Mouse (Mus musculus): ENCODE measurements around the gene Dock1. TPM values are rescaled to one million over a fixed set of nuclear protein-coding genes. Genes with fewer than 3 reads are reported as not detected.

Dock1 gene
- polyA plus RNA-seq, 1 experiment, result 2.1 TPM

DNA sequence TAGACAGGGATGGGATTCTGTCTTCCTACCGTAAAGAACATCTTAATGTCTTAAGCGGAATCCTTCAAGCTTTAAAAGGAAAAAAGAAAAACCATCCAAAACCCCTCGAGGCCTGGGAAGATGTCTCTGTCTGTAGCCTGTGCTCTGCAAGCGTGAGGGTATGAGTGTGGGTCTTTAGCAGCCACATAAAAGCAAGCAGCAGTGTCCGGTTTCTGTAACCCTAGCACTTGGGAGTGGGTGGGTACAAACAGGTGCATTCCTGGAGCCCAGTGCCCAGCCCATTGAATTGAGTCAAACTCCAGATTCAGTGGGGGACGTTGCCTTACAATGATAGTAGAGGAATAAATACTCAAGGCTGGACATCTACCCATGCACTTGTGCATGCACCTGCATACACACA is 105.9 kb downstream of the Dock1 start:
- H3K4me3 ChIP-seq (ENCODE audit: extremely low read depth, insufficient read depth, insufficient read length), result no peak overlapping the region
- no peak for TF ChIP-seq CTCF (IDR thresholded peaks at IDR 0.05; ENCODE audit: extremely low read depth, insufficient read depth, insufficient read length, insufficient replicate concordance)
- TF ChIP-seq POLR2A (IDR thresholded peaks at IDR 0.05; ENCODE audit: low read depth, low read length), result no peak
- no peaks in the 10 kb centered on the region for H3K36me3 ChIP-seq (ENCODE audit: control insufficient read depth, insufficient read depth, low read length)
- WGBS, result 89% methylated on average over 6 of the region's 6 CpGs
- no peaks in the 10 kb centered on the region for H3K27me3 ChIP-seq (ENCODE audit: control insufficient read depth, insufficient read depth, low read length)
- DNase-seq (ENCODE audit: low read depth in 1 of 2, low spot score in 2 of 2), result no peak
- H3K27ac ChIP-seq (ENCODE audit: insufficient read depth, low read length), result no peak overlapping the region
- H3K4me1 ChIP-seq (ENCODE audit: control insufficient read depth, insufficient read depth, insufficient read length), result no peaks in the 10 kb centered on the region

DNA sequence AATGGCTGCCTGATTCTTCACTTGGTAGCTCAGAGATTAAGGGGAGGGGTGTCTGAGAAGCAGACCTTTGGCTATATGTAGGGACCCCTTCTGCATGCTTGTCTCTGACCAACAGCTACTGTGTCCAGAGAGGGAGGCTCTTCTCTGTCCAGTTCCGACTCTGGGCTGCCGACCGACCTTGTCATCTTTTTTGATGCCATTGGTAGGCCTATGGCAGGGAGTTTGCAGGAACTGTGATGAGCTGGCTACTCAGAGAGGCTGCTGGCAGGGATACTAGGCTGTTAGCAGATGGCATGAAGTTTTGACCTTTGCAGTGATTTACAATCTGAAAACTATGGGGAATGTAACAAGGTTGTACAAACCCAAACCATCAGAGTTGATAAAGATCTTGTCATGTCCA is 109.3 kb downstream of the Dock1 start:
- H3K4me1 ChIP-seq (ENCODE audit: control insufficient read depth, insufficient read depth, insufficient read length), result no peaks in the 10 kb centered on the region
- 95% methylated on average over 3 of the region's 3 CpGs for WGBS
- no peak overlapping the region for H3K4me3 ChIP-seq (ENCODE audit: extremely low read depth, insufficient read depth, insufficient read length)
- H3K36me3 ChIP-seq (ENCODE audit: control insufficient read depth, insufficient read depth, low read length), result no peaks in the 10 kb centered on the region
- no peak for TF ChIP-seq POLR2A (IDR thresholded peaks at IDR 0.05; ENCODE audit: low read depth, low read length)
- TF ChIP-seq CTCF (IDR thresholded peaks at IDR 0.05; ENCODE audit: extremely low read depth, insufficient read depth, insufficient read length, insufficient replicate concordance), result no peak
- no peaks in the 10 kb centered on the region for H3K27me3 ChIP-seq (ENCODE audit: control insufficient read depth, insufficient read depth, low read length)
- H3K27ac ChIP-seq (ENCODE audit: insufficient read depth, low read length), result no peak overlapping the region
- no peak for DNase-seq (ENCODE audit: low read depth in 1 of 2, low spot score in 2 of 2)

DNA sequence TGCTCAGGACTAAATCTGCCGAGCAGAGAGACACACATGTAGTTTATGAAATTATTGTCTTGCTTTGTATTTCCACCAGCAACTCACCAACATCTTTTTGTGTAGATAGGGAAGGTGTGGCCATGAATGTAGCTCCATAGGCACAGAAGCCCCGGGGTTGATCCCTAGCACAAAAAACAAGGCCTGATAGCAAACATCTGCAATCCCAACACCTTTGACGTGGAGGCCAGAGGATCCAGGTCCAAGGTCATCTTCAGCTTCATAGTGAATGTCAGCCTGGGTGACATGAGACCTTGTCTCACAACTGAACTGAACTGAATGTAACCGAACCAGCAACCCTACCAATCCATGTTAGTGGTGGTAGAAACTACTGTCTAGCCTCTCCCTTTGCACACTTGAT is 116.7 kb downstream of the Dock1 start:
- no peak for DNase-seq (ENCODE audit: low read depth in 1 of 2, low spot score in 2 of 2)
- WGBS, result 89% methylated on average over 4 of the region's 4 CpGs
- H3K4me1 ChIP-seq (ENCODE audit: control insufficient read depth, insufficient read depth, insufficient read length), result no peaks in the 10 kb centered on the region
- TF ChIP-seq CTCF (IDR thresholded peaks at IDR 0.05; ENCODE audit: extremely low read depth, insufficient read depth, insufficient read length, insufficient replicate concordance) (no peak), POLR2A (IDR thresholded peaks at IDR 0.05; ENCODE audit: low read depth, low read length) (no peak)
- H3K4me3 ChIP-seq (ENCODE audit: extremely low read depth, insufficient read depth, insufficient read length), result no peak overlapping the region
- H3K36me3 ChIP-seq (ENCODE audit: control insufficient read depth, insufficient read depth, low read length), result no peaks in the 10 kb centered on the region
- H3K27ac ChIP-seq (ENCODE audit: insufficient read depth, low read length), result no peak overlapping the region
- no peaks in the 10 kb centered on the region for H3K27me3 ChIP-seq (ENCODE audit: control insufficient read depth, insufficient read depth, low read length)

DNA sequence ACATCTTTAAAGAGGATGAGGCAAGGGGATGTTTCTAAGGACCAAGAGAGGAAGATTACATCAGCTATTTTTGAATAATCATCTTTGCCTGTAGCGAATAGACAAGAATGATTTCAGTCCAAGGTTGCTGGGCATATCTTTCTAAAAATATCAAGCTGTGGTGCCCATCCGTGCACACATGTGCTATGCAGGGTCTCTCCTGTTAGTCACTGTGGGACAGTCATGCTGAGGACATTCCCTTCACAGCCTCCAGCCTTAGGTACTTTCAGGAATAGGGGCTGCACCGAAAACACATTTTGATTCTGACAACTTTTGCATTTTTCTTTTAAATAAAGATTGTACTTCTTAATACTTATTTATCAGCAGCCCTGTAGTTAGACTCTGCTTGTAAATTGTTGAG is 124.4 kb downstream of the Dock1 start:
- Histone ChIP-seq H3K36me3 (ENCODE audit: control insufficient read depth, insufficient read depth, low read length) (no peaks in the 10 kb centered on the region), H3K27me3 (ENCODE audit: control insufficient read depth, insufficient read depth, low read length) (no peaks in the 10 kb centered on the region), H3K27ac (ENCODE audit: insufficient read depth, low read length) (no peak overlapping the region), H3K4me1 (ENCODE audit: control insufficient read depth, insufficient read depth, insufficient read length) (no peaks in the 10 kb centered on the region), H3K4me3 (ENCODE audit: extremely low read depth, insufficient read depth, insufficient read length) (no peak overlapping the region)
- 88% methylated on average over 3 of the region's 3 CpGs for WGBS
- TF ChIP-seq POLR2A (IDR thresholded peaks at IDR 0.05; ENCODE audit: low read depth, low read length) (no peak), CTCF (IDR thresholded peaks at IDR 0.05; ENCODE audit: extremely low read depth, insufficient read depth, insufficient read length, insufficient replicate concordance) (no peak)
- no peak for DNase-seq (ENCODE audit: low read depth in 1 of 2, low spot score in 2 of 2)

DNA sequence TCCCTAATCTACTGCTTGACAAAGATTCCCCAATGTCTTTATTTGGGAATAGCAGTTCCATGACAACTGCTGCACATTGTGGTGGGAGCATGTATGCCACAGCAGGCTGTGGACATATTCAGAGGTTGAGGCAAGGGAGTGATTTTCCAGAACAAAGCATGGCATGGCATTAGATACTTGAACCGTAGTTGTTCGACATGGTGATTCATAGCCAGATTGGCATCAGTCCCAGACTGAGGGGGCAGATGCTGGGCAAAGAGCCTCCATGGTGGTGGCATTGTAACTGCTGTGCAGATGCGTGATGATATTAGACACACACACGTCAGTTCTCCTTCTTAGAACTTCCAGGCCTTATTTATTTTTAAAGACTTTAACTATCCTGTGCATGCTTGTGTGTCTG is 129.6 kb downstream of the Dock1 start:
- Histone ChIP-seq H3K4me1 (ENCODE audit: control insufficient read depth, insufficient read depth, insufficient read length) (no peaks in the 10 kb centered on the region), H3K27me3 (ENCODE audit: control insufficient read depth, insufficient read depth, low read length) (no peaks in the 10 kb centered on the region), H3K4me3 (ENCODE audit: extremely low read depth, insufficient read depth, insufficient read length) (no peak overlapping the region), H3K36me3 (ENCODE audit: control insufficient read depth, insufficient read depth, low read length) (no peaks in the 10 kb centered on the region), H3K27ac (ENCODE audit: insufficient read depth, low read length) (no peak overlapping the region)
- WGBS, result 83% methylated on average over 4 of the region's 4 CpGs
- TF ChIP-seq POLR2A (IDR thresholded peaks at IDR 0.05; ENCODE audit: low read depth, low read length), result no peak
- no peak for TF ChIP-seq CTCF (IDR thresholded peaks at IDR 0.05; ENCODE audit: extremely low read depth, insufficient read depth, insufficient read length, insufficient replicate concordance)
- DNase-seq (ENCODE audit: low read depth in 1 of 2, low spot score in 2 of 2), result no peak

DNA sequence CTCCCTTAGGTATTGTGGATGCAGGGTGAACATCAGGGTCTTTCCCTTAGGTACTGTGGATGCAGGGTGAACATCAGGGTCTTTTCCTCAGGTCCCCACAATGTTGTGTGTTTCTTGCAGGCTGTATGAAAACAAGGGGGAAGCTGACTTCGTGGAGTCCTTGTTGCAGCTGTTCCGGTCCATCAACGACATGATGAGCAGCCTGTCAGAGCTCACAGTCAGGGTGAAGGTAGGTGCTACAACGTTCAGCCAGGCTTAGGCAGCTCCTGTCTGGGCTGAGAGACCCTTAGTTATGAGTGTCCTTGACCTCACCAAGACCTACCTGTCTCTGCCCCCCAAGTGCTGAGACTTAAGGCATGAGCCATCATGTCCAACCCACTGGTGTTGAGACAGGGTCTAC is 134.0 kb downstream of the Dock1 start:
- 89% methylated on average over 4 of the region's 4 CpGs for WGBS
- H3K4me1 ChIP-seq (ENCODE audit: control insufficient read depth, insufficient read depth, insufficient read length), result no peaks in the 10 kb centered on the region
- no peak for TF ChIP-seq POLR2A (IDR thresholded peaks at IDR 0.05; ENCODE audit: low read depth, low read length)
- TF ChIP-seq CTCF (IDR thresholded peaks at IDR 0.05; ENCODE audit: extremely low read depth, insufficient read depth, insufficient read length, insufficient replicate concordance), result no peak

DNA sequence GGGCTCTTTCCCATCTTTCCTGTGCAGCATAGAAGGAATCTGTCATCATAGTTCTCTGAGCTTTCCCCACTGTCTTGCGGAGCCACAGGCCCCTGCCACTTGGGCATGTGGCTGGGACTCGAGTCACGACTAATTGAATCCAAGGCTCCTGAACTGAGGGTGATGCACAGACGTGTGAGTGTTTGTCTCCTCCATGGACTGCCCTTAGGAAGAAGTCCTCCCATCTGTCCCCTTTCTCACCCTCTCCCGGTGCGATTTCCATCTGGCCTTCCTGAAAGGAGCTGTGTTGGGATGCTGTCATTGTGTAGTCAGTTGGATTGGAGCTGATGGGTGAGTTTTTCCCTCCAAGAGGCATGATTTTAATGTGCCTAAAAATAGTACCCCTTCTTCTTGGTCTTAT is 136.3 kb downstream of the Dock1 start:
- Histone ChIP-seq H3K36me3 (ENCODE audit: control insufficient read depth, insufficient read depth, low read length) (no peaks in the 10 kb centered on the region), H3K4me1 (ENCODE audit: control insufficient read depth, insufficient read depth, insufficient read length) (no peaks in the 10 kb centered on the region), H3K4me3 (ENCODE audit: extremely low read depth, insufficient read depth, insufficient read length) (no peak overlapping the region), H3K27me3 (ENCODE audit: control insufficient read depth, insufficient read depth, low read length) (no peaks in the 10 kb centered on the region), H3K27ac (ENCODE audit: insufficient read depth, low read length) (no peak overlapping the region)
- TF ChIP-seq CTCF (IDR thresholded peaks at IDR 0.05; ENCODE audit: extremely low read depth, insufficient read depth, insufficient read length, insufficient replicate concordance) (no peak), POLR2A (IDR thresholded peaks at IDR 0.05; ENCODE audit: low read depth, low read length) (no peak)
- DNase-seq (ENCODE audit: low read depth in 1 of 2, low spot score in 2 of 2), result no peak
- WGBS, result 92% methylated on average over 6 of the region's 6 CpGs

More for the DNA sequence above, 134.0 kb downstream of the Dock1 start:
- H3K27me3 ChIP-seq (ENCODE audit: control insufficient read depth, insufficient read depth, low read length), result no peaks in the 10 kb centered on the region
- no peak overlapping the region for H3K27ac ChIP-seq (ENCODE audit: insufficient read depth, low read length)
- DNase-seq (ENCODE audit: low read depth in 1 of 2, low spot score in 2 of 2), result no peak
- H3K36me3 ChIP-seq (ENCODE audit: control insufficient read depth, insufficient read depth, low read length), result no peaks in the 10 kb centered on the region
- no peak overlapping the region for H3K4me3 ChIP-seq (ENCODE audit: extremely low read depth, insufficient read depth, insufficient read length)

All from spleen, adult 2 months (tissue).